Mouse (Mus musculus): ENCODE measurements around the gene Scamp1. TPM values are rescaled to one million over a fixed set of nuclear protein-coding genes. Genes with fewer than 3 reads are reported as not detected.

Scamp1 gene
- polyA plus RNA-seq, 2 experiments, result 4.2 to 5.0 TPM

DNA sequence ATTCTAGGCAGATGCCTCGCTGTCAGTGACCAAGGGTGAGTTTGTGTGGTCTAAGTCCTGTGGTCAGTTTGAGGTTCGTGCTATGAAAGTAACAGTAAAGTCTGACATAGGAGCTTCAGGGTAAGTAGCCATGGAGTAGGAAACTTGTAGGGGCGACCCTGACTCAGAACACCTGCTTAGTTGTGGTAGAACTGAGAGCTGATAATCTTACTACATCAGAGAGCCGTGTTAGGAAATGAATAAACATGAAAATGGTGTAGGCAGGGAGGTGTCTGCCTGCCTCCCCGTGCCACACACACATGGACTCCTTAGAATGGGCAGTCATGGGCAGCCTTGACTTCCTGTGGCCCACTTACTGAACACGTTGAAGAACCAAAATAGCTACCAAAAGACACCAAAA lies 132.0 kb downstream of the Scamp1 start:
- DNase-seq (ENCODE audit: low read depth in 3 of 3, low spot score in 3 of 3) (no peak), ATAC-seq (ENCODE audit: insufficient read depth) (no peak)
- no peaks in the 10 kb centered on the region for H3K36me3 ChIP-seq (replicated peaks; ENCODE audit: control insufficient read depth, insufficient read depth, low read depth)
- H3K27ac ChIP-seq, result no peak overlapping the region
- no peaks in the 10 kb centered on the region for H3K9me3 ChIP-seq (ENCODE audit: control insufficient read depth, low read length)
- H3K4me2 ChIP-seq (ENCODE audit: low read depth), result no peak overlapping the region
- H3K9ac ChIP-seq (replicated peaks), result no peak overlapping the region
- TF ChIP-seq CTCF (IDR thresholded peaks at IDR 0.05; ENCODE audit: low read depth), result no peak
- no peak for TF ChIP-seq EP300 (IDR thresholded peaks at IDR 0.05; ENCODE audit: low read depth)
- H3K4me3 ChIP-seq (ENCODE audit: insufficient read depth in 1 of 2, low read depth in 2 of 2, low read length in 2 of 2), result no peak overlapping the region
- 47% methylated on average over 6 of the region's 6 CpGs for WGBS (ENCODE audit: insufficient replicate concordance)
- H3K4me1 ChIP-seq (replicated peaks; ENCODE audit: control insufficient read depth in 2 of 2, insufficient read depth in 2 of 2, low read length in 1 of 2), result no peaks in the 10 kb centered on the region
- no peaks in the 10 kb centered on the region for H3K27me3 ChIP-seq (ENCODE audit: control insufficient read depth, insufficient read depth, low read length)

DNA sequence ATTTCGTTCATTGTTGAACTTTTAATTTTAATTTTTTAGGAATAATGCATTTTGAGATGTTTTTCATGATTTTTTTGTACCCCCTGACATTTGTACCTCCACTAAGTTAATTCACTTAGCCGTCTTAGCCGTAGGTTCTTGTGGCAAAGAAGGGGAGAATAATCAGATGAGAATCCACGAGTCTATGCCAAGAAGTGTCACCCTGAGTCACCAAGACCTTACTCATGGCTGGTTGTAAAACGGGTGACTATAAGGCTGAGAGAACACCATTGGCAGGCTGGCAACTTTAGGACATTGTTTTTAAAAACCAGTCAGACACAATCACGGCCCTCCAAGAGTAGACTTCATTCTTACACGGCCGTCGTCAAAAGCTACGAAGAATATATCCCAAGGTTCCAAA lies 132.8 kb downstream of the Scamp1 start:
- H3K36me3 ChIP-seq (replicated peaks; ENCODE audit: control insufficient read depth, insufficient read depth, low read depth), result no peaks in the 10 kb centered on the region
- no peak overlapping the region for H3K4me3 ChIP-seq (ENCODE audit: insufficient read depth in 1 of 2, low read depth in 2 of 2, low read length in 2 of 2)
- DNase-seq (ENCODE audit: low read depth in 3 of 3, low spot score in 3 of 3) (no peak), ATAC-seq (ENCODE audit: insufficient read depth) (no peak)
- H3K4me2 ChIP-seq (ENCODE audit: low read depth), result no peak overlapping the region
- no peaks in the 10 kb centered on the region for H3K4me1 ChIP-seq (replicated peaks; ENCODE audit: control insufficient read depth in 2 of 2, insufficient read depth in 2 of 2, low read length in 1 of 2)
- H3K9ac ChIP-seq (replicated peaks), result no peak overlapping the region
- no peaks in the 10 kb centered on the region for H3K27me3 ChIP-seq (ENCODE audit: control insufficient read depth, insufficient read depth, low read length)
- no peaks in the 10 kb centered on the region for H3K9me3 ChIP-seq (ENCODE audit: control insufficient read depth, low read length)
- WGBS (ENCODE audit: insufficient replicate concordance), result 77% methylated on average over 10 of the region's 10 CpGs
- TF ChIP-seq CTCF (IDR thresholded peaks at IDR 0.05; ENCODE audit: low read depth) (no peak), EP300 (IDR thresholded peaks at IDR 0.05; ENCODE audit: low read depth) (no peak)
- H3K27ac ChIP-seq, result no peak overlapping the region

Other genes starting within 250 kb of the Scamp1 start
- gene Lhfpl2, start 228.1 kb downstream of the Scamp1 start, polyA plus RNA-seq (2012; rRNA removed), result 2.2 and 2.4 TPM in 2 replicates
- 3.2 TPM in 2 replicates for gene Lhfpl2, start 228.1 kb downstream of the Scamp1 start, polyA plus RNA-seq (2014; fragmentation: Nextera tagmentation; extraction: Ambion mirVana)
- 10.5 and 16.8 TPM in 2 replicates for gene Ap3b1, start 73.1 kb upstream of the Scamp1 start, polyA plus RNA-seq (2012; rRNA removed)
- gene Ap3b1, start 73.1 kb upstream of the Scamp1 start, polyA plus RNA-seq (2014; fragmentation: Nextera tagmentation; extraction: Ambion mirVana), result 16.1 and 17.9 TPM in 2 replicates